Mouse (Mus musculus): ENCODE measurements at regions not wholly inside any gene's neighbourhood (a gene's known extent, or its start where the extent isn't known, plus 50 kb on each side); places are given as distances from the start of the nearest gene placed in this dataset.

DNA sequence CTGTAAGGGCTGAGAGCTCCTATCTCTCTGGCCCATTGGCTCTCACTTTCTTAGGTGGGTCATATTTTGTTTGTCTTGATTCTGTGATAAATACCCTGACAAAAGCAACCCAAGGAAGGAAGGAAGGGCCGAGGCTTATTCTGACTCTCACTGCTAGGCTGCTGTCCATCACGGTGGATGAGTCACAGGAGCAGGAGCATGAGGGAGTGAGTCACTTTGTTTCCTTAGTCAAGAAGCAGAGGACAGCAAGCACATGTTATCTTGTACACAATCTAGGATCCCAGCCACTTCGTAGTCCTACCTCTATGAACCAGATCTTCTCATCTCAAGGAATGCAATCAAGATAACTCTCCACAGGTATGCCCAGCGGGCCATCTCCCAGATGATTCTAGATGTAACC, 69.9 kb downstream of the Atp6v1g3 start:
- Histone ChIP-seq H3K36me3 (no peaks in the 10 kb centered on the region), H3K27me3 (no peaks in the 10 kb centered on the region), H3K9me3 (replicated peaks) (no peaks in the 10 kb centered on the region), H3K4me2 (no peak overlapping the region), H3K4me1 (replicated peaks) (no peaks in the 10 kb centered on the region), H3K27ac (no peak overlapping the region), H3K4me3 (no peak overlapping the region), H3K9ac (no peak overlapping the region)
- 50% methylated on average over 4 of the region's 4 CpGs for WGBS
- ATAC-seq (replicated peaks; ENCODE audit: insufficient number of reproducible peaks, insufficient read depth, low FRiP score, low read depth) = no peak

DNA sequence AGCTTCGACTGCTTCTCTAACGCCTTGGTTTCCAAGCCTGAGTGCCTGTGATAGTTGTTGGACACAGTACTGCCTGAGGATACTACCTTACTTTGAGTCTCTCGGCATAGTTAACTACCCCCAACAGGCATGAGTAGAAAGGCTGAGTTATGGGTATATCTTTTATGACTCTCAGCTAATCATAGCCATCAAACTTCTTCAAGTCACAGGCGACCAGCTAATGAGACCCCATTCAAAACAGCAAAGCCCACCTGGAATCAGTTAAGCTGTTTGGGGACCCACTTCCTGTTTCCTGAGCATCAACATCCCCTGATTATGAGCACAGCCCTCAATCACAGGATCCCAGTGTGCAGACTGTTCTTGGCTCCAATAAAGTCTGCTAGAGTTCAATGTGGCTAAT, 71.4 kb downstream of the Atp6v1g3 start:
- Histone ChIP-seq H3K4me3 (no peak overlapping the region), H3K9me3 (replicated peaks) (no peaks in the 10 kb centered on the region), H3K4me2 (no peak overlapping the region), H3K27me3 (no peaks in the 10 kb centered on the region), H3K4me1 (replicated peaks) (no peaks in the 10 kb centered on the region), H3K9ac (no peak overlapping the region), H3K27ac (no peak overlapping the region), H3K36me3 (no peaks in the 10 kb centered on the region)
- no peak for ATAC-seq (replicated peaks; ENCODE audit: insufficient number of reproducible peaks, insufficient read depth, low FRiP score, low read depth)
- 78% methylated on average over 4 of the region's 4 CpGs for WGBS

DNA sequence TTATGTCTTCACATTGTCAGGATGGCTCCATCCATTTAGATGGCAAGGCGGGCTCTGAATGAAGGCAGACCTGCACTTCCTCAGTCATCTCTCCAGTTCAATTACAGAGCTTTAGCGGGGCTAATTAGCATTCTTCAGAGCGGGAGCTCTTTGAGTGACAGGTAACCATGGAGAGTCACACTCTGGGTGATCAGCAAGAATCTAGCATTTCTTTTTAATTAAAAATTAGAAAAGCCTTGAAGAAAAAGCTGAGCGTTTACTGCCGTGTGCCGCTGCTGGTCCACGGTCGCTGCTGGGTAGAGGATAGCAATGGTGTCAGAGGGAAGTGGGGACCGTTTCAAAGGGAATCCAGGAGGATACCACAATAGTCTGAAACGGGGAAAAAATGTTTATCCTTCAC, 72.5 kb downstream of the Atp6v1g3 start:
- no peaks in the 10 kb centered on the region for H3K27me3 ChIP-seq
- H3K9me3 ChIP-seq (replicated peaks) = no peaks in the 10 kb centered on the region
- no peaks in the 10 kb centered on the region for H3K4me1 ChIP-seq (replicated peaks)
- H3K27ac ChIP-seq = no peak overlapping the region
- no peak overlapping the region for H3K4me3 ChIP-seq
- no peak overlapping the region for H3K9ac ChIP-seq
- 60% methylated on average over 10 of the region's 10 CpGs for WGBS
- no peak overlapping the region for H3K4me2 ChIP-seq
- ATAC-seq (replicated peaks; ENCODE audit: insufficient number of reproducible peaks, insufficient read depth, low FRiP score, low read depth) = no peak
- H3K36me3 ChIP-seq = no peaks in the 10 kb centered on the region

DNA sequence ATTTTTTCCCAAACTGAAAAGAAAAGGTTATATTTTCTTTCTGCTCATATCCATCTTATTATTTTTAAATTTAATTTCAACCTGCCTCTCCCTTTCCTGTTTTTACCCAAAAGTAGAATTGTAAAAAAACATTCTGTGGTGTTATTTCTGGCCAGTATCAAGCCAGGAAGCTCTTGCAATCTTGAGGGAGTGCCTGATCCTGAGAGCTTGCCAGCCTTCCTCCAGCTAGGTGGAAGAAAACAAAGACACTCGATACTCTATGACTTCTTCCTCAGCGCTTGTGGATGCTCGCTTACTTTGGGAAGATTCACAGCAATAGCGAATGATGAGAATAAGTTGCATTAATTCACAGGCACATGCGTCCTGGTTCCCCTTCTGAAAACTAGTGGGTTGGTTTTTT, 73.4 kb downstream of the Atp6v1g3 start:
- Histone ChIP-seq H3K4me1 (replicated peaks) (no peaks in the 10 kb centered on the region), H3K4me2 (no peak overlapping the region), H3K4me3 (no peak overlapping the region), H3K9ac (no peak overlapping the region), H3K27me3 (no peaks in the 10 kb centered on the region), H3K36me3 (no peaks in the 10 kb centered on the region), H3K27ac (no peak overlapping the region), H3K9me3 (replicated peaks) (no peaks in the 10 kb centered on the region)
- WGBS = 63% methylated on average over 5 of the region's 5 CpGs
- no peak for ATAC-seq (replicated peaks; ENCODE audit: insufficient number of reproducible peaks, insufficient read depth, low FRiP score, low read depth)

DNA sequence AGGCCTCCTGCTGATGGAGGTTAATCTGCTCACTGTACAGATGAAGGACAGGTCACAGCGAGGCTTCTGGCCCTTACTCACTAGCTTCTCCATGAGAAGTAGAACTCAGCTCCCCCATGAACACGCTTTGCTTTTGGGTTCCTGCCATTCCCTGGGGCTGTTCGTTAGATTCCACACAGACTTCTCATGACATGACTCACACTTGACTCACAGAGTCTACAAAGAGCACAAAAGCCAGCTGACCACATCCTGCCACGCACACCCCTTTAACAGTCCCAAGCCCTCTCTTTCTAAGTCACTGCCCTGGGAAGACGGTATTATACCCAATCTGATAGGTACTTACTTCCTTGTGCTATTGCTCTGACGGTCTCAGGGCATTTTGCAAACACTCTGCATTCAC, 74.9 kb downstream of the Atp6v1g3 start:
- Histone ChIP-seq H3K27me3 (no peaks in the 10 kb centered on the region), H3K27ac (no peak overlapping the region), H3K9ac (no peak overlapping the region), H3K36me3 (no peaks in the 10 kb centered on the region), H3K4me1 (replicated peaks) (no peaks in the 10 kb centered on the region), H3K9me3 (replicated peaks) (no peaks in the 10 kb centered on the region), H3K4me2 (no peak overlapping the region), H3K4me3 (no peak overlapping the region)
- WGBS = 44% methylated on average over 6 of the region's 6 CpGs
- no peak for ATAC-seq (replicated peaks; ENCODE audit: insufficient number of reproducible peaks, insufficient read depth, low FRiP score, low read depth)

DNA sequence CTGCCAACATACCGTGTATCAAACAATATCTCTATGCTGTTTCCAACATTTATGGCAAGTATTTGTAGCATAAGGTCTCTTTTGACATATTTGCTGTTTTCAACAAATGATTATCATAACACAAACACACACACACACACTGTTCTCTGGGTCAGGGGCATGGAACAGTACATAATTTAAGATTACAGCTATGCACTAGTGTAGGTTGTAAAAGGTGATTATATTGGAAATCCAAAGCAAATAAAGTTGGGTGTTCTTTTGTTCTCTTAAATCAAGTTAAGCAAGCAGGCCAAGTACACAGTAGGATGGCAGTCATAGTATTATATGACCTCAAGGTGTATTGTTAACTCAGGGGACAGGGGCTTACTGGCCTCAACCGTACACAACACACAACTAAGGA, 75.6 kb downstream of the Atp6v1g3 start:
- no peak overlapping the region for H3K4me2 ChIP-seq
- H3K27me3 ChIP-seq = no peaks in the 10 kb centered on the region
- H3K36me3 ChIP-seq = no peaks in the 10 kb centered on the region
- H3K9me3 ChIP-seq (replicated peaks) = no peaks in the 10 kb centered on the region
- H3K4me3 ChIP-seq = no peak overlapping the region
- no peak overlapping the region for H3K9ac ChIP-seq
- no peak for ATAC-seq (replicated peaks; ENCODE audit: insufficient number of reproducible peaks, insufficient read depth, low FRiP score, low read depth)
- no peak overlapping the region for H3K27ac ChIP-seq
- no peaks in the 10 kb centered on the region for H3K4me1 ChIP-seq (replicated peaks)
- WGBS = 79% methylated on average over 2 of the region's 2 CpGs

DNA sequence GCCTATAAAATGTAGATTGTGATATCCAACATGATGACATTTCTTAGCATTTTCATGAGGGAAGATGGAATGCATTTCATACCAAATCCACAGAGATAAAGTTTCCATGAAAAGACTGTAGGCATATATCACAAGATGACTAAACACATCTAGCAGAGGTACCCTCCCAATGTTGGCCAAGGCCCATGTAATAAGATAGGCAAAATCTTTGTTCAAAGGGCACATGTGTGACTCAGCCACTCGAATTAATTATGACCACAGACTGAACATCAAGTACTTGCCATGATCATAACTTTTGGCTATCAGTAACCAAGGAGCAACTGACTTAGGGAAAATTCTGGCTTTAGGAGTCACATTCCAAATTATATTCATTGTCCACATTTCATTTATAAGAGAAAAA, 82.9 kb downstream of the Atp6v1g3 start:
- no peak overlapping the region for H3K4me3 ChIP-seq
- H3K27me3 ChIP-seq = no peaks in the 10 kb centered on the region
- H3K36me3 ChIP-seq = no peaks in the 10 kb centered on the region
- H3K9ac ChIP-seq = no peak overlapping the region
- H3K9me3 ChIP-seq (replicated peaks) = no peaks in the 10 kb centered on the region
- WGBS = 49% methylated on average over 1 of the region's 1 CpGs
- no peak overlapping the region for H3K4me2 ChIP-seq
- H3K4me1 ChIP-seq (replicated peaks) = no peaks in the 10 kb centered on the region
- ATAC-seq (replicated peaks; ENCODE audit: insufficient number of reproducible peaks, insufficient read depth, low FRiP score, low read depth) = no peak
- no peak overlapping the region for H3K27ac ChIP-seq

DNA sequence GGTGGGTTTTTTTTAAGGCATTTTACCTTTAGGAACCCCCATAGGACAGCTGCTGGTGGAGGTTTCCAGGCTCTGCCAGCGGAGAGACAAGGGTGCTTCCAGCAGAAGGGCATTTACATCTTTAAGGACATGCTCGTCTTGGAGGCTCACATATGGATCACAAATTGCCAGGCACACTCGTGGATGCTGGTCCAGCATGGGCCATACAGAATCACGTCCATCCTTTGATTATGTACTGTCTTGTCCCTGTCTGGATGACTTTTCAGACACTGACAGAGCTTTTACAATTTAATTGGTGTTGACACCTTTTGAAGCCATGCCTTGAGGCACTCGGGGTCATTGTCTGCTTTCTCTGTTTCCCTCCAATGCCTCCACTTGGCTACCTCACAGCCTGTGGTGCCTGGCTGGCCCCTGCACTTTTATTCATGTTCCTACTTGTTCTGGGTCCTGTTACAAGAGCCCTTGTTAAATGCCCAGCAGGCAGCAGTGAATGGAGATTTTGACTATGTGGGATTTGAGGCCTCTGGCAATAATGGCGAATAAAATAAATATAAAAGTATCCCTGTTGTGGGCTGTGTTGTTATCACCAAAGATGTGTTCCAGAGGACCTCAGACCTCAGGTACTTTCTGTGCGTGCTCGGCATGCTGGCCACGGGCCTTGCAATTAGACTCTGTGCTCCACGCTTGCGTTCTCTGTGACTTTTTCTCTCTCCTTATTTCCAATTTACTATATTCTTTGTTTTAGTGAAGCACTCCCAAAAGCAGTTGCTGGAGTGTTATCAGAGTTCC, 89.3 kb downstream of the Atp6v1g3 start:
- Histone ChIP-seq H3K9me3 (replicated peaks) (no peaks in the 10 kb centered on the region), H3K4me2 (no peak overlapping the region), H3K9ac (no peak overlapping the region), H3K4me1 (replicated peaks) (no peaks in the 10 kb centered on the region), H3K36me3 (no peaks in the 10 kb centered on the region), H3K27me3 (no peaks in the 10 kb centered on the region), H3K4me3 (no peak overlapping the region), H3K27ac (no peak overlapping the region)
- 74% methylated on average over 11 of the region's 11 CpGs for WGBS
- ATAC-seq (replicated peaks; ENCODE audit: insufficient number of reproducible peaks, insufficient read depth, low FRiP score, low read depth) = no peak

DNA sequence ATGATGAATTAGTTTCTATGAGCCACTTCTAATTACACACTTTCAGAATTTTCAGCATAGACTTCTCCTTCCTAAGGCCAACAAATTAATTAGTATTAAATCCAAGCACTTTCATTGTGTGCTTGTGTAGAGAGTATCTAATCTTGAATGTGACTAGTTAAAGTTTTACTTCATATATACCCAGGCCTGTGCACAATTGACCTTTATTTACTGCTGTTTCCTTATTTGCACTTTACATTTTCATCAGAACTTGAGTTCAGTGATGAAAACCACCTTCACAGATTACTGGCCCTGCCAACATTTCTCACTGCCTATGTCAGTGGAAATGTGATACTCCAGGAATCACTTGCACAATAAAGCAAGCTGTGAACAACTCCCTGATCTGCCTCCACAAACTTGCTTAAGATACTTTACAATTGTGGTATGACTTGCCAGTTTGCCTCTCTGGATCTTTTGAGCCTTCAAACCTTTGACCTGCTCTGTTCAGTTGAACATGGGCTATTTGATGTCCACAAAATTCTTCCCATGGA, 96.5 kb downstream of the Atp6v1g3 start:
- no peaks in the 10 kb centered on the region for H3K27me3 ChIP-seq
- no peaks in the 10 kb centered on the region for H3K9me3 ChIP-seq (replicated peaks)
- H3K4me1 ChIP-seq (replicated peaks) = no peaks in the 10 kb centered on the region
- ATAC-seq (replicated peaks; ENCODE audit: insufficient number of reproducible peaks, insufficient read depth, low FRiP score, low read depth) = no peak
- no peak overlapping the region for H3K4me3 ChIP-seq
- no peak overlapping the region for H3K4me2 ChIP-seq
- no peaks in the 10 kb centered on the region for H3K36me3 ChIP-seq
- no peak overlapping the region for H3K9ac ChIP-seq
- H3K27ac ChIP-seq = no peak overlapping the region

DNA sequence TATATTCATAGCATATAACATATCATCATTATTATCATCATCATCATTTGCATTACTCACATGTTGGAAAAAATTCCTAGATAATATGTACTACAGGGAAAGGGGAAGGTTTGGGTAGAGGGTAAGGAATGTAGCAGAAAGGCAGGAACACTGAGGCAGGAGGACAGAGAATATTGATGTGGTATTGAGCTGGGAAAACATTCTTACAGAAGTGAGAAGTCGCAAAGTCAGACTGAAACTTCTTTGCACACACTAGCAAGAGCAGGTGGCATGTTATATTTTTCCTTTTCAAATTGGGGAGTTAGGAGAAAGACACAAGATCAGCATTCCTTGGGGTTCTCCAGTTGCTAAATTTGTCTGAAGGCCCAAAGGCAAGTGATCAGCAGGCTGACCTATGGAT, 97.9 kb downstream of the Atp6v1g3 start:
- no peak overlapping the region for H3K4me3 ChIP-seq
- no peaks in the 10 kb centered on the region for H3K36me3 ChIP-seq
- no peak overlapping the region for H3K27ac ChIP-seq
- no peaks in the 10 kb centered on the region for H3K9me3 ChIP-seq (replicated peaks)
- H3K4me2 ChIP-seq = no peak overlapping the region
- no peak for ATAC-seq (replicated peaks; ENCODE audit: insufficient number of reproducible peaks, insufficient read depth, low FRiP score, low read depth)
- 78% methylated on average over 1 of the region's 1 CpGs for WGBS
- no peak overlapping the region for H3K9ac ChIP-seq
- H3K4me1 ChIP-seq (replicated peaks) = no peaks in the 10 kb centered on the region
- H3K27me3 ChIP-seq = no peaks in the 10 kb centered on the region

DNA sequence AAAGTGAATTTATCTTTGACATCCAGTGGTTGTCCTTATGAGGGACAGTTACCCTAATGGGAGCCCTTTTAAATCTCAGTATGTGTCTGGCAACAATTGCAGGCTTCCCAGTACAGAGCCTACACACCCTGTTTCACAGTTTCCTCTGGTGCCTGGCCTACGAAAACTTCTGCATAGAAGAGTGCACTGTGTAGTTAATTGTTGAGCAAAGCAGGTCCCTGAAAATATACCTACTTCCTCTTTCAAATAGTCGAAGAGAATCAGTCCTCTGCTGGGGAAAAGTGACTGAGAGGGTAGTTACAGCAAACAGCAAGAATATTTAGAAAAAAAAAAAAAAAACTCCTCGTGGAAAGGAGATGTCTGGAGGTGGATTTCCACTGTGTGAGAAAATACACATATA, 110.6 kb downstream of the Atp6v1g3 start:
- H3K27ac ChIP-seq = no peak overlapping the region
- no peaks in the 10 kb centered on the region for H3K27me3 ChIP-seq
- no peak overlapping the region for H3K9ac ChIP-seq
- no peak overlapping the region for H3K4me2 ChIP-seq
- H3K4me3 ChIP-seq = no peak overlapping the region
- WGBS = 60% methylated on average over 3 of the region's 3 CpGs
- no peaks in the 10 kb centered on the region for H3K36me3 ChIP-seq
- no peaks in the 10 kb centered on the region for H3K9me3 ChIP-seq (replicated peaks)
- no peak for ATAC-seq (replicated peaks; ENCODE audit: insufficient number of reproducible peaks, insufficient read depth, low FRiP score, low read depth)
- no peaks in the 10 kb centered on the region for H3K4me1 ChIP-seq (replicated peaks)

DNA sequence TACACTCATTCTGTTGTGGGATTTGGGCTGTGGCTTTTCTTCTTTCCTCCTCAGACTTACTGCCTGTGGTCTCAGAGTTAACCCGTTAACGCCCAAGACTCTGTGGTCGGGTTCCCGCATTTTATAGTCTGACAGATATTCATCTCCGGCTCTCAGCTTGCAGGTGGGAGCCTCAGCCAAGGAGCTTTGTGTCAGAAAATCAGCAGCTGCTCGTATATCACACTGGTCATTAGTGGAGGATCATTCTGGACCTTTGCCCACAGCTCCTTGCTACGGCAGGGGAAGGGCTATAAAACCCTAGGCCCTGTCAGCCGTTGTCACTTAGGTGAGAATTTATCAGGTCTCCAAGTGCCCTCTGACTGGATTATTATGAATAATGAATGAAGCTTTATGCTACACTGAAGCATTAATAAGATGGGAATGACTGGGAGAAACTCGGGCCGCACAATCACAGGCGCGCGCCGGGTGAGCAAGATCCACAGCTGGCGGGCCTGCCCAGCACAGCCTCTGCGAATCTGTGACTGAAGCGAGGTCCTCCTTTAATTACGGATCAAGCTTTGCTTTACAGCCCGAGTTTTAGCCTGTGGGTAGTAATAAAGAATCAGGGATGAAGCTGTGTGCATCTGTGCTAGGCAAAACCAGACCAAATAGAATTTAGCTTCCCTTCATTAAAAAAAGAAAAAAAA, 111.8 kb downstream of the Atp6v1g3 start:
- Histone ChIP-seq H3K9me3 (replicated peaks) (no peaks in the 10 kb centered on the region), H3K4me2 (peak overlapping the region; percentile 7; the same call in 1 of the 2 replicates), H3K27ac (no peak overlapping the region), H3K4me1 (replicated peaks) (no peaks in the 10 kb centered on the region), H3K36me3 (no peaks in the 10 kb centered on the region), H3K9ac (no peak overlapping the region), H3K4me3 (no peak overlapping the region), H3K27me3 (no peaks in the 10 kb centered on the region)
- no peak for ATAC-seq (replicated peaks; ENCODE audit: insufficient number of reproducible peaks, insufficient read depth, low FRiP score, low read depth)
- WGBS = 57% methylated on average over 19 of the region's 19 CpGs

All from heart, embryonic 15.5 days (tissue).